Mouse (Mus musculus): Measurements from ENCODE around the gene Ttll9. TPM values are rescaled to one million over a fixed set of nuclear protein-coding genes. Genes with fewer than 3 reads are reported as not detected.
A peak's percentile ranks its signal among the peaks of the same experiment; 100 is the strongest.

Ttll9 gene
- 1.7 and 1.8 TPM in 2 replicates for polyA plus RNA-seq (2015; fragmentation: Nextera tagmentation; extraction: Ambion mirVana)

DNA sequence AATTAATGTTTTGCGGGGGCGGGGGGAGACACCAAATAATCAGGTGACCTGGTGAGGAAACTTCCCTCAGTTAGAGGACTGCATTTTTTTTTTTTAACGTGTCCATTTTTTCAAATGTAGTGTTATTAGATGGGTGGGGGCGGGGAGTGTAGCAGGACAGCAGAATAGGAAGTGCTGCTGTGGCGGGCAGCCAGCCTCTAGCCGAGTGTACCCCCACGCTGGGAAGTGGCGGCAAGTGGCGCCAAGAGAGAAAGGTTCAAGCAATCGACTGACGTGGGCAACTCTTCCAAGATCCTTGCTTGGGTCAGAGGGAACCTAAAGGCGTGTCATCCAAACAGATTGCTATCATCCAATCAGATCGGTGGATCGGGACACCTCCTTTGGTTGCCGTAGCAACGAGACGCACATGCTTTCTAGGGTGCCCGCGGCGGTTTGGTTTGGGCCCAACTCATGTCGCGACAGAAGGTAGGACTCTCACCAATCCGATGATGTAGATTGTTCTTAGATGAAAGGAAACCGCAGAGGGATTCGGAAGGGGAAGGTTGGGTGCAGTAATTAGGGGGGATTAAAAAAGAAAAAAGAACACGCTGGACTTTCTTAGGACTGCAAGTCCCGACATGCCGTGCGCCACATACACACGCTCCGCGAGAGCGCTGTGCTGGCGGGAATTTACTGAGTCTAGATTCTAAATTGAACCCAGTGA lies at the start of gene Ttll9:
Ttll9 (plus strand) TSS at position 395 of the 703 bp plus-strand sequence.
- peaks cover 5% of the 10 kb centered on the region; the same call in 1 of the 2 replicates for H3K4me1 ChIP-seq
- H3K9ac ChIP-seq = peak within 1 kb of the TSS; percentile 54
- peak; percentile 97 for ATAC-seq
- WGBS = under 1% methylated on average over 34 of the region's 34 CpGs
- no peak within 1 kb of the TSS; the same call in 1 of the 2 replicates for H3K27ac ChIP-seq
- no peaks in the 10 kb centered on the region for H3K36me3 ChIP-seq (ENCODE audit: poor library complexity, severe bottlenecking)
- 0 out of 2 replicates have a peak, but pooled peaks cover 8% of the 10 kb centered on the region for H3K27me3 ChIP-seq
- H3K9me3 ChIP-seq (replicated peaks) = no peaks in the 10 kb centered on the region
- H3K4me2 ChIP-seq = peak within 1 kb of the TSS; percentile 60
- peak within 1 kb of the TSS; percentile 45 for H3K4me3 ChIP-seq

DNA sequence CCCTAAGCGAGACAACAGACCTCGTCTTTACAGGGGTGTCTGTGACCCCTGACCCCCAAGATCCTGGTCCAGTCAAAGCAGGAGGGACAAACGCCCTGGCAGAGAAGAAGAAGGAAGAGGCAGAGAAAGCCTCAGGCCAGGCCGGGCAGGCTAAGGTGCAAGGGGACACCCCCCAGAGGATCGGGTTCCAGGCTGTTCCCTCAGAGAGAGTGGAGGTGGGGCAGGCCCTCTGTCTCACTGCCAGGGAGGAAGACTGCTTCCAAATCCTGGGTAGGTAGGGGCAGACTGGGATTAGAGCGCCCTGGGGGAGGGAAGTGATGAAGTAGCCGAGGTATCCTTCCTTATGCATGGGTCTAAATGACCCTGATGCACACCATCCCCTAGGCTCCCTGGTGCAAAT lies 48.8 kb upstream of the Ttll9 start:
- no peak overlapping the region for H3K27ac ChIP-seq
- ATAC-seq = no peak
- no peak overlapping the region for H3K4me2 ChIP-seq
- no peak overlapping the region for H3K9ac ChIP-seq
- H3K4me1 ChIP-seq = peaks cover 6% of the 10 kb centered on the region; the same call in 1 of the 2 replicates
- H3K27me3 ChIP-seq = peaks cover 45% of the 10 kb centered on the region
- H3K36me3 ChIP-seq (ENCODE audit: poor library complexity, severe bottlenecking) = no peaks in the 10 kb centered on the region
- H3K9me3 ChIP-seq (replicated peaks) = no peaks in the 10 kb centered on the region
- WGBS = 35% methylated on average over 7 of the region's 7 CpGs
- no peak overlapping the region for H3K4me3 ChIP-seq

DNA sequence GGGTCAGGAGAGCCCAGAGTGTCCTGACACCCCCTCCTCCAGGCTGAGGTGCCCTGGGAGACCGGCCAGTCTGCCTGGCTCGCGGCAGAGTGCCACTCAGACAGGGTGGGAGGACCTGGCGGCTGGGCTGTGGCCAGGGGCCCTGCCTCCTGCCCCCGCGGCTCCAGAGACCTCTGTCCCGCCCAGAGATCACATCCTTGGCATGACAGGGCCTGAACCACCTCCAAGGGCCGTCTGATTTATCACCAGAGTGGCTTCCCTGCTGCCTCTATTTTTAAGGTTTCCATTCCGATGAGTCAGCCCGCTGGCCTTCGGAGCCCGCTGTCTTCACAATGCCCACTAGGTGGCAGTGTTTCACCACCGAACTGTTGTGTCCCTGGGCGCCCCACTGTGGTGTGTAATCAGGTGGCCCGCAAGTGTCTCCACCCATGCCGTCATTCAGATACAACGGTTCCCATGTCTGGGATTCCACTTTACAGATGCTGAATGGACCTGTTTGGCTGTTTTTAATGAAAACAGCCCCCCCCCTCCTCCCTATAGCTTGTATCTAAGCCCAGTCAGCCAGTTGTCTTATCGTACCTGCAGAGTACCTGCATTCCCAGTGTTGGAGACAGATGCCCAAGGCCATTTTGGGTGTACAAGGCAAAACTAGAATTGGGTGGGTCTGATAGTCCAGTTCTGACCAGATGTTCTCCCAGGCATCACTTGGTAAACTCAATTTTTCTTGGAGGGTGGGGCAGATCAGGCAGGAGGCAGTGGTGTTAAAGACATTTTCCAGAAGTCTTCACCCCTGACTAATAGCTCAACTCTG lies 47.8 kb upstream of the Ttll9 start:
- WGBS = 3% methylated on average over 15 of the region's 18 CpGs
- peaks cover 7% of the 10 kb centered on the region; the same call in 1 of the 2 replicates for H3K4me1 ChIP-seq

DNA sequence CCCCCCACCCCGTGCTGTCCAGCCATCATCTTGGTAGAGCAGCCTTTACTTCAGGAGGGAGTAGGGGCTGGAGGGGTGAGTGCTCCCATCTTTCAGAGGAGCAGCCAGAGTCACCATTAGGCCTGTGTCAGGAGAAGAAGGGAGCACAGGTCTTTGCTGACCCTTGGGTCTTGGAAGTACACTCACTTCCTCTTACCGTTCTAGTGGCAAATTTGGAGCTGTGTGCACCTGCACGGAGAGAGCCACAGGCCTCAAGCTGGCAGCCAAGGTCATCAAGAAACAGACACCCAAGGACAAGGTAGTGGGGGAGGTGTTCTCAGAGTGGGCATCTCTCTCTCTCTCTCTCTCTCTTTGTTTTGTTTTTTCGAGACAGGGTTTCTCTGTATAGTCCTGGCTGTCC lies 46.8 kb upstream of the Ttll9 start:
- no peak for ATAC-seq
- no peaks in the 10 kb centered on the region for H3K36me3 ChIP-seq (ENCODE audit: poor library complexity, severe bottlenecking)
- H3K27ac ChIP-seq = no peak overlapping the region
- H3K4me3 ChIP-seq = no peak overlapping the region
- peaks cover 7% of the 10 kb centered on the region; the same call in 1 of the 2 replicates for H3K4me1 ChIP-seq
- no peak overlapping the region for H3K9ac ChIP-seq
- H3K9me3 ChIP-seq (replicated peaks) = no peaks in the 10 kb centered on the region
- no peak overlapping the region for H3K4me2 ChIP-seq
- H3K27me3 ChIP-seq = peaks cover 43% of the 10 kb centered on the region
- 80% methylated on average over 4 of the region's 4 CpGs for WGBS

More for the DNA sequence above, 47.8 kb upstream of the Ttll9 start:
- Histone ChIP-seq H3K9me3 (replicated peaks) (no peaks in the 10 kb centered on the region), H3K27ac (no peak overlapping the region), H3K4me3 (0 out of 2 replicates have a peak overlapping the region, but pooled peaks have one; percentile 9), H3K9ac (peak overlapping the region; percentile 37; the same call in 1 of the 2 replicates), H3K4me2 (peak overlapping the region; percentile 47), H3K27me3 (peaks cover 45% of the 10 kb centered on the region), H3K36me3 (ENCODE audit: poor library complexity, severe bottlenecking) (no peaks in the 10 kb centered on the region)
- ATAC-seq = peak; percentile 82

DNA sequence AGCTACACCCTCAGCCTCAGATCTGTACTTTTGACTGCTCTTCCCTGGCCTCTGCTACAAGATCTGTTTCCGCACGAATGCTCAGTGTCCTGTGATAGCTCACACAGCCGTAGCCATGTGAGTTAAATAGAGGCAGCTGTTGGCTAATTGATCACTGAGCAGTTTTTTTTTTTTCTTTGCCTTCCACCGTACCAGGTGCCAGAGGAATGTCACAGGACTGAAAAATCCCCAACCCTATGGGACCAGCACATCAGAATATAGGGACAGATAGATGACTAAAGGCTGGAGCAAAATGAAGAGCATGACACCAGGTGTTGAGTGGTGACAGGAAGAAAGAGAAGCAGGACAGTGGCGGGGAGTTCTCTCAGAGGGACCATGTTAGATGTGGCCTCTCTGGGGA lies 46.2 kb upstream of the Ttll9 start:
- Histone ChIP-seq H3K4me3 (no peak overlapping the region), H3K9me3 (replicated peaks) (no peaks in the 10 kb centered on the region), H3K9ac (no peak overlapping the region), H3K36me3 (ENCODE audit: poor library complexity, severe bottlenecking) (no peaks in the 10 kb centered on the region), H3K4me2 (no peak overlapping the region), H3K27ac (no peak overlapping the region), H3K27me3 (peaks cover 37% of the 10 kb centered on the region), H3K4me1 (peaks cover 7% of the 10 kb centered on the region; the same call in 1 of the 2 replicates)
- ATAC-seq = no peak
- 57% methylated on average over 5 of the region's 5 CpGs for WGBS

DNA sequence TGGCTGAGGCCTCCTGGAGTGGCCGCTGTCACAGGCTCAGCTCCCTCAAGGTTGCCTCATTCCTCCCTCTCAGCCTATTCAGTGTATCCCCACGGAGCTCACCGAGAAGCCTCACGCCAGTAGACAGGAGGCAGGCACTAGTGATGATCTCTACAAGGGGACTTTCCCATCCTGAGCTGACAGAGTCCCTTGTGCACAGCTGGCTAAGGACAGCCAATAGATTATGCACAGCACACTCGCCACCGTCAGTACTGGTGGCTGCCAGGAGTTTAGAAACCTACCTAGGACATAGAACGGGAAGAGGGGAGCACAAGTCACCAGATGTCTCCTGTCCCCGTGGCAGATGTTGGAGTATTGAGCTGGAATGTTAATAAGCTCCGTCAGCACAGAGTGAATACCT lies 44.6 kb upstream of the Ttll9 start:
- H3K4me2 ChIP-seq = no peak overlapping the region
- no peak overlapping the region for H3K9ac ChIP-seq
- H3K27ac ChIP-seq = no peak overlapping the region
- no peak for ATAC-seq
- H3K36me3 ChIP-seq (ENCODE audit: poor library complexity, severe bottlenecking) = no peaks in the 10 kb centered on the region
- no peaks in the 10 kb centered on the region for H3K9me3 ChIP-seq (replicated peaks)
- no peak overlapping the region for H3K4me3 ChIP-seq
- 63% methylated on average over 9 of the region's 9 CpGs for WGBS
- peaks cover 22% of the 10 kb centered on the region for H3K27me3 ChIP-seq
- H3K4me1 ChIP-seq = peaks cover 7% of the 10 kb centered on the region; the same call in 1 of the 2 replicates

DNA sequence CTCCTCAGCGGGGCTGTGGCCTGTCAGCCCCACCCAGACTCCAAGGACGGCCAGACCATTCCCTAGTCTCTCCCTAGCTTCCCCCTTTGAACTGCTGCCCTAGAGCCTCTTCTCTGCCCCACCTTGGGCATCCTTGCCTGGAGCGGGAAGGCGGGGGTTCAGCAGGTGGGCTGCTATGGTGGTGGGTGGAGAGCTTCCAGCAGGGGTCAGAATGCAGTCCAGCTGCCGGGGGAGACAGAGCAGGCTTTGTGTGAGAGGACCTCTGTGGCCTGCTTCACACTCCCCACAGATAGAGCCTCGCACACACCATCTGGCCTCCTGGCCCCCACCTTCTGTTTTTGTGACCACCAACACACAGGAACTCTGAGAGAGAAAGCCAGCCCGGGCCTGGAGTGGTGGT lies 39.9 kb upstream of the Ttll9 start:
- 37% methylated on average over 7 of the region's 7 CpGs for WGBS
- Histone ChIP-seq H3K9ac (no peak overlapping the region), H3K4me3 (no peak overlapping the region), H3K4me2 (no peak overlapping the region), H3K4me1 (peaks cover 11% of the 10 kb centered on the region), H3K9me3 (replicated peaks) (no peaks in the 10 kb centered on the region), H3K27ac (no peak overlapping the region), H3K36me3 (ENCODE audit: poor library complexity, severe bottlenecking) (no peaks in the 10 kb centered on the region), H3K27me3 (no peaks in the 10 kb centered on the region)
- ATAC-seq = no peak

DNA sequence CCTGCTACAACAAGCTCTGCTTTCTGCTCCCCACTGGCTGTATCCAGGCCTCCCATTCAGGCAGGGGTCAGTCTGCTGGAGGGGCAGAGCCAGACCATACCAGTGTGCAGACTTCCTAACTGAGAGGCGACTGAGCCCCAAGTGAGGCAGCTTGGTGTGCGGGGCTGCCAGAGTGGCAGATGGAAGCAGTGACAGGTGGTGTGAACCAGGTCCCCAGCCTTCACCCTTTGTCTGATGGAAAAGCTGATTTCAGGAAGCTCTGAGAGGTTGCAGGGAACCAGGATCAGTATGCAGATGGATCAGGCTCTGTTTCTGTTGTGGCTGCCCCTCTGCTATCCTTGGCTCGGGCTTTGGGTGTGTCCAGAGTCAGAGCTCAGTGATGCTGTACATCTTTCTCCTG lies 38.7 kb upstream of the Ttll9 start:
- H3K4me2 ChIP-seq = no peak overlapping the region
- 68% methylated on average over 3 of the region's 3 CpGs for WGBS
- no peak overlapping the region for H3K9ac ChIP-seq
- H3K4me3 ChIP-seq = no peak overlapping the region
- ATAC-seq = no peak; the same call in 1 of the 2 replicates
- peaks cover 9% of the 10 kb centered on the region for H3K4me1 ChIP-seq
- H3K27me3 ChIP-seq = no peaks in the 10 kb centered on the region
- no peaks in the 10 kb centered on the region for H3K9me3 ChIP-seq (replicated peaks)
- H3K36me3 ChIP-seq (ENCODE audit: poor library complexity, severe bottlenecking) = no peaks in the 10 kb centered on the region
- no peak overlapping the region for H3K27ac ChIP-seq

DNA sequence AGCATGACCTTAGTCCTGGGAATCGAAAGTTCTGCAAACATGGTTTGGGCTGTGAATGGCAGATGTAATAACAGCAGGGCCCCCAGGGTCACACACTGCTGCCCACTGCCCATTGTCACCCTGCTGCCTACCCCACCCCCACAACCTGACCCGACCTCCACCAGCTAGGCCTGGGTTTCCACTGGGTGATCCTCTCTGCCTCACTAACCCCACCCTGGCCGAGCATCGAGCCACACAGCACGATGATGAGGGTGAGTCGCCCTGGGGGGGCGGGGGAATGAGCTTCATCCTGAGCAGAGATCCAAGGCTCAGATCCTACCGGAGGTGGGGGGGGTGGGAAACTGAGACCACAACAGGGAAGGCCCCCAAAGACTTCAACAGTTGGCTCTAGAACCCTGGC lies 38.2 kb upstream of the Ttll9 start:
- Histone ChIP-seq H3K27me3 (no peaks in the 10 kb centered on the region), H3K9ac (no peak overlapping the region), H3K4me3 (no peak overlapping the region), H3K9me3 (replicated peaks) (no peaks in the 10 kb centered on the region), H3K4me2 (no peak overlapping the region), H3K4me1 (peaks cover 9% of the 10 kb centered on the region), H3K27ac (no peak overlapping the region), H3K36me3 (ENCODE audit: poor library complexity, severe bottlenecking) (no peaks in the 10 kb centered on the region)
- no peak for ATAC-seq
- 71% methylated on average over 8 of the region's 8 CpGs for WGBS

DNA sequence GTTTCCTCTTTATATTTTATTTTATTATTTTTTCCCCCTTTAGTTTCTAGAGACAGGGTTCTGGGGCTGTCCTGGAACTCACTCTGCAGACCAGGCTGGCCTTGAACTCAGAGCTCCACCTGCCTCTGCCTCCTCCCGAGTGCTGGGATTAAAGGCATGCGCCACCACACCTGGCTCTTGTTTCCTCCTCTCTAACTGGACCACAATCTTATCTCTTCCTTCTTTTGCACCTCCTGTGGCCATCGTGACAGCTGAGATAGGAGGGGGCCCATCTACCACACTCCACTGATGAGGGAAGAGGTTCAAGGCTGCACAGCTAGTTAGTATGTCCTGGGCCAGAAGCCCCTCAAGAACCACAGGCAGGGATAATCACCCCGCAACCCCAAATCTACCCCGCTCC lies 37.7 kb upstream of the Ttll9 start:
- no peak overlapping the region for H3K4me2 ChIP-seq
- no peaks in the 10 kb centered on the region for H3K36me3 ChIP-seq (ENCODE audit: poor library complexity, severe bottlenecking)
- H3K27me3 ChIP-seq = no peaks in the 10 kb centered on the region
- no peak overlapping the region for H3K27ac ChIP-seq
- H3K4me3 ChIP-seq = no peak overlapping the region
- no peak for ATAC-seq
- peaks cover 9% of the 10 kb centered on the region for H3K4me1 ChIP-seq
- no peak overlapping the region for H3K9ac ChIP-seq
- no peaks in the 10 kb centered on the region for H3K9me3 ChIP-seq (replicated peaks)
- 87% methylated on average over 5 of the region's 5 CpGs for WGBS

DNA sequence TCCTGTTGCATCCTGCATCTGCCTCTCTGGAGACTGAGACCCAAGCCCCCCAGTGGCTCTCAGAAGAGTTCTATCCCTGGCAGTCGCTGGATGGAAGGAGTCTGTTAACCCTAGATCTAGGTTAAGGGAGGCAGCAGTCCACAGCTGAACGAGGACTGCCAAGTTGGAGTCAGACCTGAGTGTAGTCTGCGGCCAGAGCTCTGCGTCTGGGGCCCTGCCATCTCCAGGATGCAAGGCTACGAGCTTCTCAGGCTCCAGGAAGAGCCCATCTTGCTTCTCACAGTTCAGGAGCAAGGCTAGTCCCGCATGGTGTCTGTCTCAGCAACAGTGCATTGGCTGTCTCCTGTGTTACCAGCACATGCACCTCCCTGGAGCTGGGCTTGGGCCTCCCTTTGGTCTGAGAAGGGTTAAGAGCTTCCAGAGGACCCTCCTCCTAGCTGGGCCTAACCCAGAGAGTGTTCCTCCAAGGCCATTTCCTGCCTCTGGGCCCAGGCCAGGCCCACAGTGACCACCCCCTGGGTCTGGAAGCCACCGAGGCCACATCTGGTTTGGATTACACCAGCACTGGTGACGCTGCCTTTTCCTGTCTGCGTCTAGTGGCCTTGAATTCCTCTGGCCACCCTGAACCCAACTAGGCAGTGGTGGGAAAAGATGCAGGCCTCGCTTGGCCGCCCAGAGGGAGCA lies 37.0 kb upstream of the Ttll9 start:
- H3K9ac ChIP-seq = no peak overlapping the region
- ATAC-seq = no peak

DNA sequence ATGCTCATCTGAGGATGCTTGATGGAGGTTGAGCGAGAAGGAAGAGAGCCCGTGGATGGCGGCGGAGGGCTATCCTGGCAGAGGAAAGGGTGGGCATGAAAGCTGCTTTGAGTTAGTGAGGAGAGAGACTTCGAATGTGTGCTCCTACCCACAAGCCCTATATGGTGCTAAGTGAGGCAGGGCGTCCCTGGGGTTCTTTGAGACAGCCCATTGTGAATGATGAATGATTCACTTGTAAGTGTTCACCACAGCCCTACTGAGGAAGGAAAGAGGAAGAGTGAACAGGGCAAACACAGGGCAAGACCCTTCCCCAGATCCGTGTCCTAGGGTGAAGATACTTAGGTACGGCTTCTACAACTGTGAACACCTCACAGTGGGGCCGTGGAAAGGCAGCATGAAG lies 35.4 kb upstream of the Ttll9 start:
- Histone ChIP-seq H3K9ac (no peak overlapping the region), H3K4me1 (peaks cover 9% of the 10 kb centered on the region), H3K4me2 (no peak overlapping the region), H3K4me3 (no peak overlapping the region), H3K9me3 (replicated peaks) (no peaks in the 10 kb centered on the region), H3K27me3 (no peaks in the 10 kb centered on the region), H3K36me3 (ENCODE audit: poor library complexity, severe bottlenecking) (no peaks in the 10 kb centered on the region), H3K27ac (no peak overlapping the region)
- 79% methylated on average over 9 of the region's 9 CpGs for WGBS
- no peak for ATAC-seq

More for the DNA sequence above, 37.0 kb upstream of the Ttll9 start:
- no peaks in the 10 kb centered on the region for H3K9me3 ChIP-seq (replicated peaks)
- 76% methylated on average over 11 of the region's 11 CpGs for WGBS
- H3K27ac ChIP-seq = no peak overlapping the region
- no peaks in the 10 kb centered on the region for H3K36me3 ChIP-seq (ENCODE audit: poor library complexity, severe bottlenecking)
- H3K4me1 ChIP-seq = peaks cover 9% of the 10 kb centered on the region
- H3K4me2 ChIP-seq = no peak overlapping the region
- H3K27me3 ChIP-seq = no peaks in the 10 kb centered on the region
- no peak overlapping the region for H3K4me3 ChIP-seq

Data from forebrain, embryonic 13.5 days (tissue).